Mouse (Mus musculus): ENCODE data around the gene Ctss. TPM values are rescaled to one million over a fixed set of nuclear protein-coding genes. Genes with fewer than 3 reads are reported as not detected.
A peak's percentile ranks its signal among the peaks of the same experiment; 100 is the strongest.

Ctss gene
- 8.2 and 18.1 TPM in 2 replicates for polyA plus RNA-seq (2012; rRNA removed)

DNA sequence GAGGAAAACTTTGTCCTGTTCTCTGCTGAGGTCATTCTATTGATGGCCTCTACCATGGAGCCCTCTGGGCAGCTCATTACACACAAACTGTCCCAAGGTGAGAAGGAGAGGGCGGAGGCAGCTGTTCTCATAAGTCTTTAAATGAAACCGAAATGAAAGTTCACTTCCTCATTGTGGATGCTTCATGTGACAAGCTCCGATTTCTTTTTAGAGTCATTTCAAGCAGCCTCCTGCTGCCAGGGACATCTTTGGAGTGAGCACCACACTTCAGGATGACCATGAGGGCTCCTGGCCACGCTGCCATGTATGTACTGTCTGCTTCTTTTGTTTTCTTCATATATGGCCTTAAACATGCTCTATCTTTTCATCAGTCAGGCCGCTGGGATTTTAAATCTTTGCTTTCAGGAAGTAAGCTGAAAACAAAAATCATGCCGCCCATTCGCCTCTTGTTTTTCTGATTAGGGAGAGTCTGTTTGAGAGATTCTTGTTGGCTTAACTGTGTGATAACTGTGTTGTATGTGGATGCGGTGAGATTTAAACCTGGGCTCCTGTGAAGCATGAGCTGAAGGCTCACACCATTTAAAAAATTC lies at the start of gene Ctss:
TSS of gene Ctss (plus strand) at position 165 of the 590 bp plus-strand sequence.
- Histone ChIP-seq H3K27me3 (replicated peaks; ENCODE audit: control insufficient read depth, insufficient read depth, low read length) (no peaks in the 10 kb centered on the region), H3K4me3 (ENCODE audit: insufficient read depth, low read depth, low read length) (no peak within 1 kb of the TSS), H3K36me3 (ENCODE audit: control insufficient read depth, insufficient read depth, low read length) (no peaks in the 10 kb centered on the region), H3K27ac (ENCODE audit: insufficient read depth, low read depth, low read length) (no peak within 1 kb of the TSS), H3K4me1 (ENCODE audit: control insufficient read depth, insufficient read depth, low read length) (no peaks in the 10 kb centered on the region)
- WGBS, result 72% methylated on average over 8 of the region's 8 CpGs
- DNase-seq, result peak; percentile 9
- no peak for TF ChIP-seq POLR2A (IDR thresholded peaks at IDR 0.05; ENCODE audit: low read depth, low read length)
- TF ChIP-seq CTCF (conservative IDR thresholded peaks at IDR 0.05; ENCODE audit: insufficient read depth, insufficient read length, low read depth, low read length), result no peak

- no peak for DNase-seq
- Histone ChIP-seq H3K27ac (ENCODE audit: insufficient read depth, low read depth, low read length) (no peak overlapping the region), H3K4me3 (ENCODE audit: insufficient read depth, low read depth, low read length) (no peak overlapping the region), H3K27me3 (replicated peaks; ENCODE audit: control insufficient read depth, insufficient read depth, low read length) (no peaks in the 10 kb centered on the region), H3K4me1 (ENCODE audit: control insufficient read depth, insufficient read depth, low read length) (no peaks in the 10 kb centered on the region), H3K36me3 (ENCODE audit: control insufficient read depth, insufficient read depth, low read length) (peaks cover 18% of the 10 kb centered on the region)
- no peak for TF ChIP-seq POLR2A (IDR thresholded peaks at IDR 0.05; ENCODE audit: low read depth, low read length)
- no peak for TF ChIP-seq CTCF (conservative IDR thresholded peaks at IDR 0.05; ENCODE audit: insufficient read depth, insufficient read length, low read depth, low read length)
- 93% methylated on average over 1 of the region's 1 CpGs for WGBS
Measured at GRCm38 (mm10) chr3:95478966-95479365, 47.6 kb upstream of the Ctss start.

DNA sequence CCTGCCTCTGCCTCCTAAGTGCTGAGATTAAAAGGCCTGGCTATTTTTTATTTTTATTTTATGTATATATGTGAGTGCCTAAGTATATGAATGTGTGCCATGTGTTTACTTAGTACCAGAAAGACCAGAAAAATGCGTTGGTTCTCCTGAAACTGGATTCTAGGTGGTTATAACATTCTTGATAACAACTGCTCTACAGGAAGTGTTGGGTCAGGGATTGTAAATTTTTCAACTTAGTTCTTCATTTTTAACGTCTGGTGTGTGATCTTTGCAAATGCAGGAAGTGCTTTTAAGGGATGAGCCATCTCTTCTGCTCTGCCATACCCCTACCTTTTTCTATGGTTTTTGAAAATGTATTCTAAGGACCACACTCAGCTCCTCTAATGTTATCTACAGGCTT lies 40.2 kb upstream of the Ctss start:
- H3K4me3 ChIP-seq (ENCODE audit: insufficient read depth, low read depth, low read length), result no peak overlapping the region
- DNase-seq, result no peak
- TF ChIP-seq POLR2A (IDR thresholded peaks at IDR 0.05; ENCODE audit: low read depth, low read length) (no peak), CTCF (conservative IDR thresholded peaks at IDR 0.05; ENCODE audit: insufficient read depth, insufficient read length, low read depth, low read length) (no peak)

GRCm38 (mm10) chr3:95488679-95489078 lies 37.9 kb upstream of the Ctss start:
- TF ChIP-seq CTCF (conservative IDR thresholded peaks at IDR 0.05; ENCODE audit: insufficient read depth, insufficient read length, low read depth, low read length) (no peak), POLR2A (IDR thresholded peaks at IDR 0.05; ENCODE audit: low read depth, low read length) (no peak)
- H3K27ac ChIP-seq (ENCODE audit: insufficient read depth, low read depth, low read length), result no peak overlapping the region
- DNase-seq, result no peak
- peaks cover 12% of the 10 kb centered on the region for H3K36me3 ChIP-seq (ENCODE audit: control insufficient read depth, insufficient read depth, low read length)
- H3K4me1 ChIP-seq (ENCODE audit: control insufficient read depth, insufficient read depth, low read length), result no peaks in the 10 kb centered on the region
- 94% methylated on average over 3 of the region's 3 CpGs for WGBS
- no peak overlapping the region for H3K4me3 ChIP-seq (ENCODE audit: insufficient read depth, low read depth, low read length)
- no peaks in the 10 kb centered on the region for H3K27me3 ChIP-seq (replicated peaks; ENCODE audit: control insufficient read depth, insufficient read depth, low read length)

More for the DNA sequence above, 40.2 kb upstream of the Ctss start:
- H3K27ac ChIP-seq (ENCODE audit: insufficient read depth, low read depth, low read length), result no peak overlapping the region
- peaks cover 13% of the 10 kb centered on the region for H3K36me3 ChIP-seq (ENCODE audit: control insufficient read depth, insufficient read depth, low read length)
- 63% methylated on average over 2 of the region's 2 CpGs for WGBS
- no peaks in the 10 kb centered on the region for H3K27me3 ChIP-seq (replicated peaks; ENCODE audit: control insufficient read depth, insufficient read depth, low read length)
- no peaks in the 10 kb centered on the region for H3K4me1 ChIP-seq (ENCODE audit: control insufficient read depth, insufficient read depth, low read length)

DNA sequence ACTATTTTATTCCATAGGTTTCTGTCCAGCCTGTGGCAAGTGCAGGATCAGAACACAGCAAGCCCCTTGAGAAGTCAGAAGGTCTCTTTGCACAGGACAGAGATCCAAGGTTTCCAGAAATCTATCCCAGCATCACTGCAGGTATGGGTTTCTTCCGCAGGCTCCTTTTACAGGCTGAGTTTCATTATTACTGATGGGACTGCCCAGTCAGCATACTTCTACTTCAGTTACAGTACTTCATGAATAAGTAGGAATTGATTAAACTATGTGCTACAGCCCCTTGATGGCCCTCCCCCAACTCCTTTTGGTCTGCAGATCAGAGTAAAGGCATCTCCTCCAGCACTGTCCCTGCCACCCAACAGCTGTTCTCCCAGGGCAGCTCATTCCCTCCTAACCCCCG lies 36.3 kb upstream of the Ctss start:
- peaks cover 11% of the 10 kb centered on the region for H3K36me3 ChIP-seq (ENCODE audit: control insufficient read depth, insufficient read depth, low read length)
- TF ChIP-seq POLR2A (IDR thresholded peaks at IDR 0.05; ENCODE audit: low read depth, low read length) (no peak), CTCF (conservative IDR thresholded peaks at IDR 0.05; ENCODE audit: insufficient read depth, insufficient read length, low read depth, low read length) (no peak)
- 95% methylated on average over 2 of the region's 2 CpGs for WGBS

GRCm38 (mm10) chr3:95494342-95494741 lies 32.2 kb upstream of the Ctss start:
- DNase-seq, result peak; percentile 43
- TF ChIP-seq CTCF (conservative IDR thresholded peaks at IDR 0.05; ENCODE audit: insufficient read depth, insufficient read length, low read depth, low read length), result peak; percentile 62
- no peak for TF ChIP-seq POLR2A (IDR thresholded peaks at IDR 0.05; ENCODE audit: low read depth, low read length)
- 68% methylated on average over 6 of the region's 6 CpGs for WGBS
- Histone ChIP-seq H3K4me3 (ENCODE audit: insufficient read depth, low read depth, low read length) (no peak overlapping the region), H3K27me3 (replicated peaks; ENCODE audit: control insufficient read depth, insufficient read depth, low read length) (no peaks in the 10 kb centered on the region), H3K27ac (ENCODE audit: insufficient read depth, low read depth, low read length) (no peak overlapping the region), H3K36me3 (ENCODE audit: control insufficient read depth, insufficient read depth, low read length) (peaks cover 12% of the 10 kb centered on the region), H3K4me1 (ENCODE audit: control insufficient read depth, insufficient read depth, low read length) (no peaks in the 10 kb centered on the region)

More for the DNA sequence above, 36.3 kb upstream of the Ctss start:
- H3K27me3 ChIP-seq (replicated peaks; ENCODE audit: control insufficient read depth, insufficient read depth, low read length), result no peaks in the 10 kb centered on the region
- H3K4me3 ChIP-seq (ENCODE audit: insufficient read depth, low read depth, low read length), result no peak overlapping the region
- H3K27ac ChIP-seq (ENCODE audit: insufficient read depth, low read depth, low read length), result no peak overlapping the region
- H3K4me1 ChIP-seq (ENCODE audit: control insufficient read depth, insufficient read depth, low read length), result no peaks in the 10 kb centered on the region
- no peak for DNase-seq

GRCm38 (mm10) chr3:95498229-95498628 lies 28.4 kb upstream of the Ctss start:
- DNase-seq, result no peak
- Histone ChIP-seq H3K27me3 (replicated peaks; ENCODE audit: control insufficient read depth, insufficient read depth, low read length) (no peaks in the 10 kb centered on the region), H3K27ac (ENCODE audit: insufficient read depth, low read depth, low read length) (no peak overlapping the region), H3K4me1 (ENCODE audit: control insufficient read depth, insufficient read depth, low read length) (no peaks in the 10 kb centered on the region), H3K4me3 (ENCODE audit: insufficient read depth, low read depth, low read length) (no peak overlapping the region), H3K36me3 (ENCODE audit: control insufficient read depth, insufficient read depth, low read length) (peaks cover 6% of the 10 kb centered on the region)
- 44% methylated on average over 2 of the region's 2 CpGs for WGBS
- no peak for TF ChIP-seq POLR2A (IDR thresholded peaks at IDR 0.05; ENCODE audit: low read depth, low read length)
- no peak for TF ChIP-seq CTCF (conservative IDR thresholded peaks at IDR 0.05; ENCODE audit: insufficient read depth, insufficient read length, low read depth, low read length)
